Mouse (Mus musculus) ES-Bruce4 (cell line): ENCODE measurements around the gene Ndufs2. TPM values are rescaled to one million over a fixed set of nuclear protein-coding genes. Genes with fewer than 3 reads are reported as not detected.

Source experiments
- H3K27ac ChIP-seq: 2 replicates; pipeline ENCODE4 v1.5.1; 2012; ENCODE audit warnings: low read length, inconsistent platforms; ENCODE audit not compliant: insufficient read depth
- H3K27me3 ChIP-seq: 2 replicates; pipeline ENCODE4 v1.6.1; 2012; ENCODE audit warnings: mild to moderate bottlenecking, low read length, inconsistent platforms; ENCODE audit not compliant: control insufficient read depth, poor library complexity, insufficient read depth, severe bottlenecking
- H3K36me3 ChIP-seq: 2 replicates; pipeline ENCODE4 v1.6.1; 2012; ENCODE audit warnings: inconsistent platforms, mild to moderate bottlenecking, low read length, moderate library complexity; ENCODE audit not compliant: control insufficient read depth, poor library complexity, insufficient read depth, severe bottlenecking
- H3K4me1 ChIP-seq: one replicate; pipeline ENCODE4 v1.8.1; 2011; ENCODE audit warnings: low read length; ENCODE audit not compliant: control insufficient read depth, insufficient read depth
- H3K4me3 ChIP-seq: 2 replicates; pipeline ENCODE4 v1.5.1; 2011; ENCODE audit warnings: low read depth, mild to moderate bottlenecking, low read length
- H3K9ac ChIP-seq: 2 replicates; pipeline ENCODE4 v1.6.1; 2012; ENCODE audit warnings: low read depth, mild to moderate bottlenecking, inconsistent platforms; ENCODE audit not compliant: poor library complexity, severe bottlenecking
- H3K9me3 ChIP-seq: replicated peaks from 2 replicates; pipeline ENCODE4 v1.6.1; 2012; ENCODE audit warnings: mild to moderate bottlenecking, low read length, inconsistent platforms; ENCODE audit not compliant: control insufficient read depth, poor library complexity, insufficient read depth, severe bottlenecking
- CTCF ChIP-seq: IDR thresholded peaks from one replicate; pipeline ENCODE4 v1.8.1; 2011; ENCODE audit warnings: low read depth, low read length
- EP300 ChIP-seq: IDR thresholded peaks from 2 replicates; pipeline ENCODE4 v1.6.1; 2011; ENCODE audit warnings: low read depth, low read length; ENCODE audit not compliant: insufficient read depth
- POLR2A ChIP-seq: IDR thresholded peaks from one replicate; pipeline ENCODE4 v1.8.1; 2011; ENCODE audit warnings: low read length; ENCODE audit not compliant: insufficient read depth
- polyA plus RNA-seq: library from polyadenylated mRNA; stranded (reverse); fragments of >200 nt; gene quantifications from 2 replicates; pipeline ENCODE4 v1.2.4, GENCODE M21; 2011; ENCODE audit warnings: low read depth; ENCODE audit not compliant: missing spikeins, insufficient read depth, insufficient read length

Ndufs2 gene
- polyA plus RNA-seq, 1 experiment, result 163 TPM

DNA sequence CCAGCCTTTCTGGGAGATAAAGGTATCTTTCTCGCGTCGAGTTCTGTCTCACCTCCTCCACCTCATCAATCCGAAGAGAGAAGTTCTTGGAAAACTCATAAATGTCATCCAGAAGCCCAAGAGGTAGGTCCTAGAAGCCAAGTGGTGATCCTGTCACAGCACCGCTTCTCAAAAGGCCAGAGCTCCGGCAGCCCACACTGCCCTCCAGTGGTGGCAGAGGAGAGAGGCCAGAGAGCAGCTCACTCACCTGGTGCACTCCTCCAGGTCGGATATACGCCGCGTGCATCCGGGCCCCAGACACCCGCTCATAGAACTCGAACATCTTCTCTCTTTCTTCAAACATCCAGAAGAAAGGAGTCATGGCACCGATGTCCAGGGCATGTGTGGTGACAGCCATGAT, 12.7 kb downstream of the Ndufs2 start:
- peak overlapping the region; percentile 42; the same call in 1 of the 2 replicates for H3K9ac ChIP-seq

DNA sequence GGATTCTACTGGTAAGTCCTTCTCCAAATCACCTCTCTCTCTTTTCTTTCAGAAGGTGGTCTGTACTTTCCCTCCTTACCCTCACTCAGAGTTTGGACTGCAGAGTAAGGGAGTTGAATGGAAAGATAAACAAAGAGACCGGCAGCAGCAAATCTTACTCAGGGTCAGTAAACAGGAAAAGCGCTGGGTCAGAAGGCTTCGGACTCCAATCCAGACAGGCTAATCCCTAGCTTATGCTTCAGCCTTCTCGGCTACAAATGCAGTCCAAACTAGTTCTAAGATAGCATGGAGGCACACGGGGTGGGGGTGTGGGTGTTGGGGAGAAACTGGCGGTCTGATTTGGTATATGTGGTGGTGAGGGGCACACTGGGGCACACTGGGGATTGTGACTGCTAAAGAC, 13.8 kb downstream of the Ndufs2 start:
- TF ChIP-seq CTCF, result no peak
- Histone ChIP-seq H3K27ac (no peak overlapping the region), H3K9ac (no peak overlapping the region), H3K9me3 (no peaks in the 10 kb centered on the region), H3K4me1 (peaks cover 2% of the 10 kb centered on the region), H3K4me3 (no peak overlapping the region), H3K27me3 (no peaks in the 10 kb centered on the region), H3K36me3 (peaks cover 36% of the 10 kb centered on the region)

More for the DNA sequence above, 12.7 kb downstream of the Ndufs2 start:
- TF ChIP-seq EP300 (no peak), CTCF (peak; percentile 97), POLR2A (no peak)
- Histone ChIP-seq H3K27me3 (no peaks in the 10 kb centered on the region), H3K4me3 (peak overlapping the region; percentile 55), H3K4me1 (peaks cover 4% of the 10 kb centered on the region), H3K27ac (no peak overlapping the region), H3K9me3 (no peaks in the 10 kb centered on the region), H3K36me3 (peaks cover 39% of the 10 kb centered on the region)

DNA sequence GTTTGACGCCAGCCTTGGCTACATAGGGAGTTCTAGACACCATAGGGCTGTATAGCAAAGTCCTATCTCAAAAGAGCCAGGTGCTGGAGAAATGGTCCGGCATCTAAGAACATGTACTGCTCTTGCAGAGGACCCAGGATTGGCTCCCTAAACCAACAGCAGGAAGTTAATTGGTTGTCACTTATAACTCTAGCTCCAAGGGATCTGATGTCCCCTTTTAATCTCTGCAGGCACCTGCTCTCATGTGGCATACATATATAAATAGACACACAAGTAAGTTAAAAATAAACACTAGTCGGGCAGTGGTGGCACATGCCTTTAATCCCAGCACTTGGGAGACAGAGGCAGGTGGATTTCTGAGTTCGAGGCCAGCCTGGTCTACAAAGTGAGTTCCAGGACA, 15.4 kb downstream of the Ndufs2 start:
- Histone ChIP-seq H3K9ac (no peak overlapping the region), H3K27ac (no peak overlapping the region), H3K27me3 (no peaks in the 10 kb centered on the region), H3K4me1 (no peaks in the 10 kb centered on the region), H3K4me3 (no peak overlapping the region), H3K9me3 (no peaks in the 10 kb centered on the region), H3K36me3 (peaks cover 36% of the 10 kb centered on the region)
- TF ChIP-seq POLR2A, result no peak
- no peak for TF ChIP-seq CTCF
- no peak for TF ChIP-seq EP300

DNA sequence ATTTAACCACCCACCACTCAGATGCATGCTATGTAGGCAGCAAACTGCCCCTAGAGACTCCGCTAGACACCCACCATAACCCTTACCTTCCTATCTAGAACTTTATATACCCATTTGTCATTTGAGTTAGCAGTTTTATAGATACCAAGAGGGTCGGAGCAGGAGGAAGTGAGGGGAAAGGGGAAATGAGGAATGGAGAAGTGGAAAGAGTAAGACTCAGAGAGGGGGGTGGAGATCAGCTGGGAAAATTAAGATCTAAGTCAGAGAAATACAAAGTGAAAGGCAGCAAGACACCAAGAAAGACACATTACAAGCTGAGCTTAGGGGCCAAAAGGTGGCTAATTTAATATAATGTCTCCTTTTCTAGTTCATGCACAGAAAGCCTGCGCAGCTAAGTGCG, 16.6 kb downstream of the Ndufs2 start:
- Histone ChIP-seq H3K9ac (no peak overlapping the region), H3K4me1 (peaks cover 3% of the 10 kb centered on the region), H3K4me3 (no peak overlapping the region), H3K27ac (no peak overlapping the region), H3K27me3 (no peaks in the 10 kb centered on the region), H3K36me3 (peaks cover 36% of the 10 kb centered on the region), H3K9me3 (no peaks in the 10 kb centered on the region)
- TF ChIP-seq EP300 (no peak), CTCF (no peak), POLR2A (no peak)

DNA sequence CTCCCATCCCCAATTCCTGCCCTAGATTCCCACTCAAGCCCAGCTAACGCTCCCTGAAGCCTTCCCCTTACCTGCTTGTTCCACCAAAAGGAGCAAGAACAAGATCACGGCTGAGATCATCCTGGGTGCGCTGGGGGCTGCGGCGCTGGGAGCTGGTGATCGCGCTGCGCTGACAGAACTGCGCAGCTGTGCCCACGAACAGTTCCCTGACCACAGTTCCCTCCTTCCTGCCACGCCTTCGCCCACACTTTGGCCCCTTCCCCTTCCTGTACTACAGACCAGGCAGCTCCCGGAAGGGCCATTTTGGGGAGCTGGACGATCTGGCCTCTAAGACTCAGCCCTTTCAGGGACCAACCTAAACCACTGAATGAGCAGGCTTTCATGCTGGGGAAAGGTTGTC, 17.1 kb downstream of the Ndufs2 start, which contains the start of gene Fcer1g:
Gene Fcer1g, minus strand, starts transcription at position 240 of the 400 bp plus-strand sequence.
- no peak within 1 kb of the TSS for H3K4me3 ChIP-seq
- peaks cover 35% of the 10 kb centered on the region for H3K36me3 ChIP-seq
- H3K27ac ChIP-seq, result no peak within 1 kb of the TSS
- H3K27me3 ChIP-seq, result no peaks in the 10 kb centered on the region
- H3K9me3 ChIP-seq, result no peaks in the 10 kb centered on the region
- peaks cover 4% of the 10 kb centered on the region for H3K4me1 ChIP-seq
- TF ChIP-seq CTCF (no peak), POLR2A (no peak), EP300 (no peak)
- no peak within 1 kb of the TSS for H3K9ac ChIP-seq

DNA sequence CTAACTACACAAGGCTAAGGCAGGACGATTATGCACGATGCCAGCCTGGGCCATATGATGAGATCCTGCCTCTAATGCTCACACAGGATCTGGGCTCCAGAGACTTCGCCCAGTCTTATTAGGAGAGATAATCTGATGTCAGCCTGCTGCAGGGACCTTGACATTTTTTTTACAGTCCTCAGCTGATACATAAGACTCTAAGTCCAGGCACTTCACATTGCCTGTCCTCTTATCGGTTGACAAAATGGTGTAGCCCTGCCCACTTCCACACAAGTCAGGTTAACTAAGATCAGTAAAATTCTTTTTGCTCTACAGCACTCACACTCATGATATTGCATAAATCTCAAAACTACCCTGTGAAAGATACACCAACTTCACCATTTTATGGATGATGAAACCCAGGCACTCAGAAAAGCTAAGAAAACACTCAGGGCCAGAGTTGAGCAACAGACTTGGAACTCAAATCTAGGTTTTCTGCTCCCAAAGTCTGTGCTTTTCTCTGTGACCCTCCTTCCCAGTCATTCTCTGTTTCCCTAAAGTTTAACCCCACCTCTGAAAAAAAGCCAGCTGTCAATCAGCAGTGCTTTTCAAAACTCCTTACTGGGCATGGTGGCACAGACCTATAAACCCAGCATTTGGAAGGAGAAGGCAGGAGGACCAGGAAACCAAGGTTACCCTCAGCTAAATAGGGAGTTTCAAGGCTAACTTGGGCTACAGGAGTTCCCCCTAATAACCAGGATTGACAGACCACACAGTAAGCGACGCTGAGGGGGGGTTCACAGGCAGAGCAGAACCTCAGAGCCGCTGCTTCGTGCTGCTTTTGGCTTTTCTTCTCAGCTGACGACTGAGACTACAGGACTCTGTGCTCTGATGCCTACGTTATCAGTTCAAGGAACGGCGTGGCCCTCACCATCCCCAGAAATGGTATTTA, 18.1 kb downstream of the Ndufs2 start:
- Histone ChIP-seq H3K4me3 (no peak overlapping the region), H3K9ac (no peak overlapping the region), H3K4me1 (peaks cover 4% of the 10 kb centered on the region), H3K9me3 (no peaks in the 10 kb centered on the region), H3K36me3 (peaks cover 30% of the 10 kb centered on the region), H3K27ac (no peak overlapping the region), H3K27me3 (no peaks in the 10 kb centered on the region)
- TF ChIP-seq POLR2A (no peak), EP300 (no peak), CTCF (no peak)
